Mouse (Mus musculus): ENCODE results near the gene Mia2.
A peak's percentile ranks its signal among the peaks of the same experiment; 100 is the strongest.
"Not testable (repeated sequence)": the region's sequence is repeated elsewhere in the genome, so short reads cannot be mapped to it uniquely, and the experiment has no call there.

Gene Mia2

DNA sequence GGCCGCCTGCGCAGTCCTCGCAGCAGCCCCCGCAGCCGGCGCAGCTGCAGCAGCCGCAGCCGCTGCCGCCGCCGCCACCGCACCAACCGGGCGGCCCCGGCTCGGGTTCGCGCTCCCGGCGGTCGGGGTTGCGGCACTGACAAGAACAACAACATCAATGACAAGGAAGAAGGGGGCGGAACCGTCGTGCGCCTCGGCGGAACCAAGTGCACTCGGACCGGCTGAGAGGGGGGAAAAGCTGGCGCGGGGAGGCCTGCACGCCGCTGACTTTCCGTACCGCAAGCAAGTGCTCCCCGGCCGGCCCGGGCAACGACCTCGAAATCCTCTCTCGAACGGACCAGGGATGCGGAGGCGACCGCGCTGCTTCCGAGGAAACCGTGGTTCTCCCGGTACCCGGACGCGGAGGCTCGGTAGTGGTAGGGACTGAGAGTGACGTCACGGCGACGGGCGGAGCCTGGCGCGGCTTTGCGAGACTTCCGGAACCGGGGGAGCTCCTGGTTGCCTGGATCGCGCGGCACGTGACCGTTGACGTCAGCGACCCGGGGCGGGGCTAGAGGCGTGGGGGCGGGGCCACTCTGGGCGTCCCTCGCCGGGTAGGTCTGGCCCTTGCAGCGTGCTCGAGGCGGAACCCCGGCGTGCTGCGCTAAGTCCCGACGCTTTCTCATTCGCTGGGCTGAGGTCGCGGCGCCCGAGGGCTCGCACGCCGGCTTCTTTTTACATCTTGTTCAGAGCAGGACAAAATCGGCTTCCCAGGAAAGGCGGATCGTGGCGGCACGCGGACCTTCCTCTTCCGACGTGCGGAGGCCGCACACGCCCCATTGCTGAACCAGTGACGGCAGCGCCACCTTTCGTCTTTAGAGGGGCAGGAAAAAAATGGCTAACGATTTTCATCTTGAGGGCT, 124.0 kb downstream of the Mia2 start, which contains the start of gene Fbxo33:
Fbxo33 (minus strand) TSS at position 401 of the 901 bp plus-strand sequence.
- DNase-seq (ENCODE audit: low read depth, low spot score): peak; percentile 98

DNA sequence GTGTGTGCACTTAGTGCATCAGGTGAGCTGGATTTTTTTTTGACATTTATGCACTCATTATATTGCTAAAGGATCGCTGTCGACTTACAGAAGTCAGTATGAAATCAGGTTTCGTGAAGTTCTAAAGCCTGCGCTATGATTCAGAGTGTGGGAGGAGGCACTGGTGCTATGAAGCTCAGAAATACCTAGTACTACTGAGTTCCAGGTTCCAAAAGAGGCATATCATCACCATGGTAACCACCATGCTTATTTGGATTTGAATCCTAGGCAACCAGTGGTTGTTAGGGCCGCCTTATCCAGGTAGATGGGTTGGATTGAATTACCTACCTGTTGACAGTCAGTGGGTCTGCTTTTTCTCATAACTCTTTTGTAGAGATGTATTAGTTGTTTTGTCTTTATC, 132.8 kb downstream of the Mia2 start:
- DNase-seq (ENCODE audit: low read depth, low spot score): no peak

DNA sequence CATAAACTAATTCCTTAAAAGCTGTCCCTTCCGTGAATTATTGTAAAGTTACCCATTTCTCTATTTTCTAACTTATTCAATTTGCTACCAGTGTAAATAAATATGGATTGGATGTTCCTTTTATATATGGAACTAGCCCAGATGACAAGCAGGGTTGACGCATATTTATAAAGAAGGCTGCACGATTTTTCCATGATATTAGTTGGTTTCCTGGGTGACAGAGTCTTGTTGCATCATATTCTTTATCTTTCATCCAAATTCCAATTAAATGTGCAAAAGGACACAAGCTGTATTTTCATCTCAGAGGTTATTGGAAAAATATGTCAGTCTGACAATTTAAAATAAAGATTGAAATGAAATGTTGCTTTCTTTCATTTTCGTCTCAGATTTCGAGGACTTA, 142.8 kb downstream of the Mia2 start:
- DNase-seq (ENCODE audit: low read depth, low spot score): no peak

DNA sequence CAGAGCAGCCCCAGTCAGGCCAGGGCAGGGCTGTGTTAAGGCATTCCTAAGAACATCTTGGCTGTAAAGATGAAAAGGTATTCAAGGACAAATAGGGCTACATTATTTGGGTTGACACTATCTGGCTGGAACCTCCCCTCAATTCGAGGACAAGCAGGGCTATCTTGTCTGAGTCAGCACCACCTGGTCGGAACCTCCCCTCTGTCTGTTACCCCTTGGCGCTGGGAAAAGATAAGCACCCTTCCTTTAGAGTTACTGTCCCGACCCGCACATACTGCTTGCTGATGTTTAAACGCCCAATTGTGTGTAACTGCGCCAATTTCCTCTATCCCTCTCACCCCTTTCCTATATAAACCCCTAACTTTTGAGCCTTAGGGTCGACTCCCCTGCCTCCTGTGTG, 145.4 kb downstream of the Mia2 start:
- not testable (repeated sequence) for DNase-seq (ENCODE audit: low read depth, low spot score)

All from CD4-positive helper T cell, adult 2 months (primary cell).